Mouse (Mus musculus) erythroblast, embryonic 14.5 days (primary cell): ENCODE data around the gene Eif4ebp2. TPM values are rescaled to one million over a fixed set of nuclear protein-coding genes. Genes with fewer than 3 reads are reported as not detected.

Experiments
- H3K27me3 ChIP-seq: 2 replicates; pipeline ENCODE4 v1.6.1; 2012; ENCODE audit warnings: inconsistent platforms; ENCODE audit not compliant: control insufficient read depth
- H3K36me3 ChIP-seq: 2 replicates; pipeline ENCODE4 v1.6.1; 2012; ENCODE audit warnings: mild to moderate bottlenecking, inconsistent platforms; ENCODE audit not compliant: control insufficient read depth
- H3K4me1 ChIP-seq: 2 replicates; pipeline ENCODE4 v1.6.1; 2012; ENCODE audit warnings: inconsistent platforms; ENCODE audit not compliant: control insufficient read depth
- H3K4me3 ChIP-seq: replicated peaks from 2 replicates; pipeline ENCODE3; 2012; ENCODE audit warnings: moderate library complexity, mild to moderate bottlenecking, inconsistent platforms
- H3K9me3 ChIP-seq: 2 replicates; pipeline ENCODE4 v1.6.1; 2012; ENCODE audit warnings: low read length, inconsistent platforms, mixed read lengths; ENCODE audit not compliant: control insufficient read depth
- GATA1 ChIP-seq: IDR thresholded peaks from 2 replicates; pipeline ENCODE4 v1.6.1; 2012; ENCODE audit warnings: low read length, inconsistent platforms, mixed read lengths
- TAL1 ChIP-seq: IDR thresholded peaks from 3 replicates; pipeline ENCODE4 v1.6.1; 2012; ENCODE audit warnings: low read length, inconsistent platforms, mixed read lengths
- polyA plus RNA-seq: library from polyadenylated mRNA; stranded (reverse); fragments of >175 nt; gene quantifications from 2 replicates; pipeline ENCODE4 v1.2.3, GENCODE M21; 2012

Eif4ebp2 gene
- polyA plus RNA-seq, 1 experiment: 6.5 TPM

DNA sequence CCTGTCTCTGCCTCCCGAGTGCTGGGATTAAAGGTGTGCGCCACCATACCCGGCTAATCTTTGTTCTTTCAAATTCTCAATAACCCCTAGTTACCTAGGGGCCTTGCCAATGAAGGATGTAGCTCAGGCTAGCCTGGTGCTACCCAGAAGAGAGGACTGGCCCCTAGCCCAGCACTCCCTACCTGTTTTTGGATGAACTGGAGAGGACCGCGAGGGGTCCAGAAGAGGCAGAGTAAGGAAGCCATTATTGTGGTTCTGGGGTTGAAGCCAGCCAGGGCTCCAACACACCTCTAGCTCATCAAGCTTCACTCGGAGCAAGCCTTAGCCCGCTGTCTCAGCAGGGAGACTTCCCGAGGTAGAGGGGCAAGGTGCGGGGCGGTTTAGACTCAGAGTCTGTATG, 34.8 kb downstream of the Eif4ebp2 start, which contains the start of gene Nodal:
TSS of gene Nodal (plus strand) at position 301 of the 400 bp plus-strand sequence.
- peaks cover 45% of the 10 kb centered on the region for H3K4me1 ChIP-seq
- no peak for TF ChIP-seq GATA1
- TF ChIP-seq TAL1: no peak
- H3K4me3 ChIP-seq: peak within 1 kb of the TSS; percentile 48
- H3K36me3 ChIP-seq: no peaks in the 10 kb centered on the region; the same call in 1 of the 2 replicates
- H3K27me3 ChIP-seq: peaks cover 60% of the 10 kb centered on the region
- H3K9me3 ChIP-seq: peaks cover 10% of the 10 kb centered on the region; the same call in 1 of the 2 replicates

DNA sequence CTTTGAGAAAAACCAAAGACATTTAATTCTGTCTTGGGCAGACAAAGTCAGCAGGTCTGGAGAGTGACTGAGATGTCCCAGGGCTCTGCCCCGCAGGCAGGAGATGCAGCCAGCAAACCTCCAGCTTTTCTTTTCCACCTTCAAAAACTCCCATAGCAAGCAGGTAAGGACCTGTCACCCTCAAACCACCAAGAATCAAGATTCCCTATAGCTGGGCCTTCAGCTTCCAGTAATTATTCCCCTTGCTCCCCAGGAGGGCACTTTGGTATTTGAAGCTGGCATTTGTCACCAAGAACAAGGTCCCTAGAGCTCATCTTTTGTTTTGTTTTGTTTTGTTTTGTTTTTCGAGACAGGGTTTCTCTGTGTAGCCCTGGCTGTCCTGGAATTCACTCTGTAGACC, 35.4 kb downstream of the Eif4ebp2 start:
- H3K4me1 ChIP-seq: peaks cover 50% of the 10 kb centered on the region
- peaks cover 10% of the 10 kb centered on the region; the same call in 1 of the 2 replicates for H3K9me3 ChIP-seq
- TF ChIP-seq GATA1 (no peak), TAL1 (no peak)

GRCm38 (mm10) chr10:61416561-61416960, 35.9 kb downstream of the Eif4ebp2 start:
- H3K4me1 ChIP-seq: peaks cover 55% of the 10 kb centered on the region
- H3K27me3 ChIP-seq: peaks cover 54% of the 10 kb centered on the region
- H3K4me3 ChIP-seq: no peak overlapping the region
- no peak for TF ChIP-seq TAL1
- TF ChIP-seq GATA1: no peak
- peaks cover 10% of the 10 kb centered on the region; the same call in 1 of the 2 replicates for H3K9me3 ChIP-seq
- no peaks in the 10 kb centered on the region; the same call in 1 of the 2 replicates for H3K36me3 ChIP-seq

More for the DNA sequence above, 35.4 kb downstream of the Eif4ebp2 start:
- Histone ChIP-seq H3K27me3 (peaks cover 58% of the 10 kb centered on the region), H3K4me3 (no peak overlapping the region), H3K36me3 (no peaks in the 10 kb centered on the region; the same call in 1 of the 2 replicates)

DNA sequence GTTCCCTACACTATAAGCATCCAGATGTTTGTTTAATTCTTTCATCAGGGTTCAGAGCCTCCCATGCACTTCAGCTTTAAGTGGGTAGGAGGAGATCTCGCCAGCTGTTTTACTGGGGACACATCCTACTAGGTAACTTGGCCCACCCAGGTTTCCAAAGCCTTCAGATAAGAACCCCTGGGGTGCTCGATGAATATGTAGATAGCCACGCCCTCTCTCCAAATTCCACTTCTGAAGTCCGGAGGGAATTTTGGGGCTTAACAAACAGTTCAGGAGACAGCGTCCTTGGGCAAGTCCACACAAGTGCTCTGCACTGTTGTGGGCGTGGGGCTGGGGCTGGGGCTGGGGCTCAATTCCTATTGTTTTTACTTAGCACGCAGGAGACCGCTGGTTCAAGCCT, 36.6 kb downstream of the Eif4ebp2 start:
- Histone ChIP-seq H3K36me3 (no peaks in the 10 kb centered on the region; the same call in 1 of the 2 replicates), H3K4me3 (no peak overlapping the region), H3K27me3 (peaks cover 48% of the 10 kb centered on the region), H3K9me3 (peaks cover 10% of the 10 kb centered on the region; the same call in 1 of the 2 replicates), H3K4me1 (peaks cover 60% of the 10 kb centered on the region)
- TF ChIP-seq TAL1: no peak
- TF ChIP-seq GATA1: no peak

- Histone ChIP-seq H3K36me3 (no peaks in the 10 kb centered on the region; the same call in 1 of the 2 replicates), H3K4me1 (peaks cover 65% of the 10 kb centered on the region), H3K27me3 (peaks cover 42% of the 10 kb centered on the region), H3K9me3 (peaks cover 10% of the 10 kb centered on the region; the same call in 1 of the 2 replicates), H3K4me3 (no peak overlapping the region)
- TF ChIP-seq GATA1 (no peak), TAL1 (no peak)
These were observed 37.2 kb downstream of the Eif4ebp2 start for GRCm38 (mm10) chr10:61415240-61415639.

DNA sequence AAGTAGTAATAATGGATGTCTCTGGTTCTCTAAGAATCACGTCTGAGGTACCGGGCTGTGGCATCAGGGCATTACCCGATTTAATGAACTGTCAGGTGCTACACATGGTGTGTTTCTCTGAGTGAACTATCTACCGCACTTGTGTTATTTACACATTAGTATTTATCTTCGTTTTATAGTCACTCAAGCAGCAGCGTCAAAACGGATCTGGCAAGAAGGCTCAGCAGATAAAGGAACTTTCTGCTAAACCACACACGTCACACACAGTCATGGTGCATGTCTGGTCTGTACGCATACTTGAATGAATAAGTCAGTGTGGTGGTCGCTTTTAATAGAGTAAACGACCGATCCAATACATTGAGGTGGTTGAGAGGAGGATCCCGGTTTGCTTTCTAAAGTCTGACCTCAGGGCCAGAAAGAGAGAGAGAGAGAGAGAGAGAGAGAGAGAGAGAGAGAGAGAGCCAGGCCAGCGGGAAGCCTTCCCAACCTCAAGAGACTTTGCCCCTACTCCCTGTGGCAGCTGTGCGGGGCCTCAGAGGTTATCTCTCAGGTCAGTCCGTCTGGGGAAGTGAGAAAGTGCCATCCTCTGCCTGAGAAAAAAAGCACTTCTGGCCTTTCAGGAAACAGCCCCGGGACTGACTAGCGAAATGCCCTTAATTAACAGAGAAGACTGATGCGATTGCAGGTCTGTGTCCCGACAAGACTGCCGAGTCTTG, 39.4 kb downstream of the Eif4ebp2 start:
- peak; percentile 64 for TF ChIP-seq TAL1
- TF ChIP-seq GATA1: peak; percentile 78
- peaks cover 68% of the 10 kb centered on the region for H3K4me1 ChIP-seq
- H3K4me3 ChIP-seq: peak overlapping the region; percentile 58
- peaks cover 23% of the 10 kb centered on the region for H3K27me3 ChIP-seq
- no peaks in the 10 kb centered on the region; the same call in 1 of the 2 replicates for H3K36me3 ChIP-seq
- H3K9me3 ChIP-seq: peaks cover 2% of the 10 kb centered on the region; the same call in 1 of the 2 replicates

GRCm38 (mm10) chr10:61410193-61410592, 42.3 kb downstream of the Eif4ebp2 start:
- no peaks in the 10 kb centered on the region for H3K9me3 ChIP-seq
- H3K27me3 ChIP-seq: peaks cover 28% of the 10 kb centered on the region
- H3K36me3 ChIP-seq: no peaks in the 10 kb centered on the region; the same call in 1 of the 2 replicates
- TF ChIP-seq GATA1: no peak
- TF ChIP-seq TAL1: no peak
- peaks cover 56% of the 10 kb centered on the region for H3K4me1 ChIP-seq
- H3K4me3 ChIP-seq: no peak overlapping the region

- Histone ChIP-seq H3K36me3 (no peaks in the 10 kb centered on the region; the same call in 1 of the 2 replicates), H3K4me1 (peaks cover 52% of the 10 kb centered on the region), H3K27me3 (peaks cover 28% of the 10 kb centered on the region), H3K9me3 (no peaks in the 10 kb centered on the region), H3K4me3 (no peak overlapping the region)
- no peak for TF ChIP-seq GATA1
- no peak for TF ChIP-seq TAL1
These were observed 42.7 kb downstream of the Eif4ebp2 start for GRCm38 (mm10) chr10:61409776-61410175.

GRCm38 (mm10) chr10:61405958-61406357, 46.5 kb downstream of the Eif4ebp2 start:
- Histone ChIP-seq H3K4me1 (peaks cover 20% of the 10 kb centered on the region), H3K27me3 (peaks cover 28% of the 10 kb centered on the region), H3K9me3 (peaks cover 2% of the 10 kb centered on the region; the same call in 1 of the 2 replicates), H3K36me3 (no peaks in the 10 kb centered on the region), H3K4me3 (no peak overlapping the region)
- TF ChIP-seq GATA1: no peak
- no peak for TF ChIP-seq TAL1

GRCm38 (mm10) chr10:61402911-61403310, 49.5 kb downstream of the Eif4ebp2 start:
- Histone ChIP-seq H3K36me3 (no peaks in the 10 kb centered on the region), H3K4me3 (no peak overlapping the region), H3K4me1 (peaks cover 8% of the 10 kb centered on the region), H3K27me3 (peaks cover 23% of the 10 kb centered on the region), H3K9me3 (peaks cover 3% of the 10 kb centered on the region; the same call in 1 of the 2 replicates)
- TF ChIP-seq TAL1 (no peak), GATA1 (no peak)
